Mouse (Mus musculus): ENCODE measurements around the gene Mob3b.
A peak's percentile ranks its signal among the peaks of the same experiment; 100 is the strongest.

The Mob3b gene

GRCm38 (mm10) chr4:35148326-35148725, 9.0 kb downstream of the Mob3b start:
- DNase-seq (ENCODE audit: low read depth, low spot score) = no peak

- DNase-seq (ENCODE audit: low read depth, low spot score) = no peak
Observed at GRCm38 (mm10) chr4:35146597-35146996, 10.7 kb downstream of the Mob3b start.

- no peak for DNase-seq (ENCODE audit: low read depth, low spot score)
Observed at GRCm38 (mm10) chr4:35145726-35146125, 11.6 kb downstream of the Mob3b start.

GRCm38 (mm10) chr4:35143472-35144102, 13.7 kb downstream of the Mob3b start:
- DNase-seq (ENCODE audit: low read depth, low spot score) = no peak

- peak; percentile 75 for DNase-seq (ENCODE audit: low read depth, low spot score)
Observed at GRCm38 (mm10) chr4:35140317-35140716, 17.0 kb downstream of the Mob3b start.

GRCm38 (mm10) chr4:35138077-35138476, 19.2 kb downstream of the Mob3b start:
- DNase-seq (ENCODE audit: low read depth, low spot score) = peak; percentile 42

- no peak for DNase-seq (ENCODE audit: low read depth, low spot score)
Observed at GRCm38 (mm10) chr4:35136996-35137395, 20.3 kb downstream of the Mob3b start.

GRCm38 (mm10) chr4:35135806-35136205, 21.5 kb downstream of the Mob3b start:
- no peak for DNase-seq (ENCODE audit: low read depth, low spot score)

GRCm38 (mm10) chr4:35134846-35135611, 22.3 kb downstream of the Mob3b start:
- DNase-seq (ENCODE audit: low read depth, low spot score) = no peak

GRCm38 (mm10) chr4:35133411-35133810, 23.9 kb downstream of the Mob3b start:
- DNase-seq (ENCODE audit: low read depth, low spot score) = no peak

GRCm38 (mm10) chr4:35131592-35131991, 25.7 kb downstream of the Mob3b start:
- no peak for DNase-seq (ENCODE audit: low read depth, low spot score)

- DNase-seq (ENCODE audit: low read depth, low spot score) = peak; percentile 58
Observed at GRCm38 (mm10) chr4:35130411-35130948, 26.8 kb downstream of the Mob3b start.

GRCm38 (mm10) chr4:35127759-35128158, 29.5 kb downstream of the Mob3b start:
- no peak for DNase-seq (ENCODE audit: low read depth, low spot score)

- no peak for DNase-seq (ENCODE audit: low read depth, low spot score)
Observed at GRCm38 (mm10) chr4:35126776-35127175, 30.5 kb downstream of the Mob3b start.

GRCm38 (mm10) chr4:35125299-35125777, 31.9 kb downstream of the Mob3b start:
- no peak for DNase-seq (ENCODE audit: low read depth, low spot score)

GRCm38 (mm10) chr4:35124027-35124426, 33.3 kb downstream of the Mob3b start:
- DNase-seq (ENCODE audit: low read depth, low spot score) = no peak

- DNase-seq (ENCODE audit: low read depth, low spot score) = no peak
Observed at GRCm38 (mm10) chr4:35123087-35123486, 34.2 kb downstream of the Mob3b start.

- DNase-seq (ENCODE audit: low read depth, low spot score) = no peak
Observed at GRCm38 (mm10) chr4:35121060-35121459, 36.2 kb downstream of the Mob3b start.

GRCm38 (mm10) chr4:35120575-35120974, 36.7 kb downstream of the Mob3b start:
- no peak for DNase-seq (ENCODE audit: low read depth, low spot score)

GRCm38 (mm10) chr4:35120159-35120558, 37.1 kb downstream of the Mob3b start:
- no peak for DNase-seq (ENCODE audit: low read depth, low spot score)

- no peak for DNase-seq (ENCODE audit: low read depth, low spot score)
Observed at GRCm38 (mm10) chr4:35118851-35119250, 38.4 kb downstream of the Mob3b start.

- no peak for DNase-seq (ENCODE audit: low read depth, low spot score)
Observed at GRCm38 (mm10) chr4:35117144-35117543, 40.1 kb downstream of the Mob3b start.

GRCm38 (mm10) chr4:35115933-35116332, 41.4 kb downstream of the Mob3b start:
- DNase-seq (ENCODE audit: low read depth, low spot score) = no peak

All from CD4-positive helper T cell, adult 2 months (primary cell).